Mouse (Mus musculus) intestine, embryonic 14.5 days (tissue): ENCODE measurements around the gene Ccdc30. TPM values are rescaled to one million over a fixed set of nuclear protein-coding genes. Genes with fewer than 3 reads are reported as not detected.
"Not testable (repeated sequence)": the region's sequence is repeated elsewhere in the genome, so short reads cannot be mapped to it uniquely, and the experiment has no call there.

ENCODE experiments used
- ATAC-seq: fragments of 200-750 bp; cut with Nextera tagmentation; replicated peaks from 2 replicates; pipeline ENCODE4 v1.8.0; 2017; ENCODE audit warnings: low read depth, moderate number of reproducible peaks, moderate TSS enrichment, moderate library complexity; ENCODE audit not compliant: low FRiP score, low TSS enrichment
- DNase-seq: peaks from one replicate; pipeline ENCODE4 v3.0.0-alpha.2; 2018; ENCODE audit warnings: low spot score
- H3K27ac ChIP-seq: fragments of 300-500 bp; sonication (generic); 2 replicates; pipeline ENCODE4 v1.5.1; 2014; ENCODE audit warnings: low read depth, mild to moderate bottlenecking, control low read depth
- H3K27me3 ChIP-seq: fragments of 300-500 bp; sonication (generic); replicated peaks from 2 replicates; pipeline ENCODE4 v1.6.1; 2014; ENCODE audit warnings: low read length, control low read depth; ENCODE audit not compliant: control insufficient read depth, insufficient read depth
- H3K36me3 ChIP-seq: fragments of 300-500 bp; sonication (generic); 2 replicates; pipeline ENCODE4 v1.6.1; 2014; ENCODE audit warnings: low read length, control low read depth; ENCODE audit not compliant: control insufficient read depth, insufficient read depth
- H3K4me1 ChIP-seq: fragments of 300-500 bp; sonication (generic); replicated peaks from 2 replicates; pipeline ENCODE4 v1.6.1; 2014; ENCODE audit warnings: low read length, control low read depth, mixed read lengths; ENCODE audit not compliant: control insufficient read depth, insufficient read depth
- H3K4me2 ChIP-seq: fragments of 300-500 bp; sonication (generic); 2 replicates; pipeline ENCODE4 v1.6.1; 2014; ENCODE audit warnings: low read length
- H3K4me3 ChIP-seq: fragments of 300-500 bp; sonication (generic); 2 replicates; pipeline ENCODE4 v1.5.1; 2014; ENCODE audit warnings: low read depth, low read length, control low read depth, mixed read lengths
- H3K9ac ChIP-seq: fragments of 300-500 bp; sonication (generic); 2 replicates; pipeline ENCODE4 v1.6.1; 2014; ENCODE audit warnings: mild to moderate bottlenecking, low read length
- H3K9me3 ChIP-seq: fragments of 300-500 bp; sonication (generic); 2 replicates; pipeline ENCODE4 v1.6.1; 2016; ENCODE audit warnings: low read length, control low read depth; ENCODE audit not compliant: control insufficient read depth
- WGBS: fragments of 180-500 bp; shearing (Covaris S2); extraction: QIAGEN DNeasy Blood & Tissue Kit; methylation state at CpG from one replicate; pipeline ENCODE4 v1.1.7; 2014; 5-methylcytosine and 5-hydroxymethylcytosine counted together
- polyA plus RNA-seq: library from polyadenylated mRNA; unstranded; fragments of >200 nt; fragmentation: Nextera tagmentation; extraction: Ambion mirVana; gene quantifications from 2 replicates; pipeline ENCODE4 v1.2.1, GENCODE M21; 2014

Ccdc30 gene
- polyA plus RNA-seq, 1 experiment from 2014 or later: 5.1 TPM

- Histone ChIP-seq H3K4me3 (peak overlapping the region; percentile 97), H3K9me3 (no peaks in the 10 kb centered on the region), H3K27me3 (no peaks in the 10 kb centered on the region), H3K36me3 (peaks cover 24% of the 10 kb centered on the region), H3K27ac (peak overlapping the region; percentile 74), H3K4me1 (peaks cover 18% of the 10 kb centered on the region), H3K4me2 (peak overlapping the region; percentile 91), H3K9ac (peak overlapping the region; percentile 89)
- WGBS: under 1% methylated on average over 61 of the region's 80 CpGs
- peak; percentile 41 for ATAC-seq
- peak; percentile 76 for DNase-seq
Measured at GRCm38 (mm10) chr4:119293574-119294258, 121.6 kb downstream of the Ccdc30 start.

DNA sequence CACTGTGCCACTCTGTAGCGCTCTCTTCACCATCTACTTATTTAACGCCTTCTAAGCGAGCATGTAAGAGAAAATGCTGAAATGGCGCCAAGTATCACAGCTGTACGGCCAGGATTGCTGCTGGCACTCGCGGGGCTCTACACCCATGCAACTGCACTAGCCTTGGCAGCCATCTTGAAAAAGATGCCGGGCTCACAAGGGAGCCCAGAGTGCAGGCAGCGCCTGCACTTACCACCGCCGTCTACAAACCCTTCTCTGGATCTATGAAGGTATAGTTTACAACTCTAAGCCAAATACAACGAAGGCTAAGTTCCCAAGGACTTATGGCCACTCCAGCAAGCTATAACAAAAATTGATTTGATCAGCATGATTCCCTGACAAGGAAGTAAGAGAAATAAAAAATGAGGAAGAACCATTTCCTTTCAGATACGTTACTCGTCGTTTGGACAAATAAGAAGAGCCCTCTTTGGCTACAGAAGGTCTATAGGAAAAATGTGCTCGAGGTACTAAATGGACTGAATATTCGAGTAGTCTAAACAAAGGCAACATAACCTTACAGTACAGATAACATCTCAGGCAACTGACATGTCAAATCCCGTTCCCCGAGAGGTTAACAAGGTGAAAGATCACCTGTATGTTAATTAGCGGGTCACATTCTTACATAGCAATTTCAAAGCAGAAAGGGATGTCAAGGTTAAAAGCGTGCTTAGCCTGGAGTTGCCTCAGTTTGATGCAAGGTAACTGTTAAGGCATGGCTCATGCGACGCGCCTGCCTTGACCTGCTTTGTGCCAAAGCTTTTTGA, 122.3 kb downstream of the Ccdc30 start:
- Histone ChIP-seq H3K9ac (peak overlapping the region; percentile 89), H3K36me3 (peaks cover 30% of the 10 kb centered on the region), H3K27me3 (no peaks in the 10 kb centered on the region), H3K4me1 (peaks cover 18% of the 10 kb centered on the region), H3K4me2 (peak overlapping the region; percentile 91), H3K9me3 (no peaks in the 10 kb centered on the region), H3K27ac (peak overlapping the region; percentile 74), H3K4me3 (peak overlapping the region; percentile 97)
- under 1% methylated on average over 24 of the region's 24 CpGs for WGBS
- ATAC-seq (no peak), DNase-seq (peak; percentile 68)

DNA sequence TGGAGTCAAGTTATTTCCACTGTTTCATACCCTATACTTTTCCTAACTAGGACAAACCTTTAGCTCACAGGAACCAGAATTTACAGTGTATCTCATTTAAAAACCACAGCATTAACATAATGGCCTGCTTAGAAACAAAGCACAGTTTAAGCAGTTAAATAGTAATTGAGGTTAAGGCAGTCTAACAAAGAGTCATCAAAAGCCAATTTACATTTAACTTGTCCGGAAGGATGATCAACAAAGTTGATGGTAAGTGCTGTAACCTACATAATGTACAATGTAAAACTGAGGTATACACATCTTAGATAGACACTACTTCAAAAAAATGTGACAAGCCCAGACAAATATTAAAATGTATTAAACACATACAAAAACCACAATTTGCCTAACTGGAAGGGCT, 123.4 kb downstream of the Ccdc30 start:
- no peak for ATAC-seq
- DNase-seq: no peak
- Histone ChIP-seq H3K4me1 (peaks cover 18% of the 10 kb centered on the region), H3K27me3 (no peaks in the 10 kb centered on the region), H3K4me2 (peak overlapping the region; percentile 91), H3K4me3 (peak overlapping the region; percentile 97), H3K27ac (no peak overlapping the region), H3K9me3 (no peaks in the 10 kb centered on the region), H3K9ac (no peak overlapping the region; the same call in 1 of the 2 replicates), H3K36me3 (peaks cover 36% of the 10 kb centered on the region)
- WGBS: 86% methylated on average over 1 of the region's 1 CpGs

DNA sequence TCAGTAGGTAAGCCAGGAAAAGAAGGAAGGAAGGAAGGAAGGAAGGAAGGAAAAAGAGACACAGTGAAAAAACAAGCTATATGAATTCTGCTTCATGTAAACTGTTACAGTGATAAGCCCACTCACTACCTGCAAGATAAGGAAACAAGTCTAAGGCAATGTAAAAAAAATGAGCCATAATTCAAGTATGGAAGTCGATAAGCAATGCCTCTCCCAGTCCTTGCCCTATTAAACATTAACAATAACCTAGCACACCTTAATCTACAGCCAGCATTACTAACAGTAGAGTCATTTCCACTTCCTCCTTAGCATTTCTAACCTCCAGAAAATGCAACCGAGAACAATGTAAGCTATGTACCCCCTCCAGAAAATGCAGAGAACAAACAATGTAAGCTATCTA, 130.0 kb downstream of the Ccdc30 start:
- Histone ChIP-seq H3K4me2 (peak overlapping the region; percentile 13), H3K4me3 (no peak overlapping the region), H3K27me3 (no peaks in the 10 kb centered on the region), H3K27ac (peak overlapping the region; percentile 34), H3K36me3 (peaks cover 73% of the 10 kb centered on the region), H3K9me3 (no peaks in the 10 kb centered on the region), H3K4me1 (peaks cover 3% of the 10 kb centered on the region), H3K9ac (no peak overlapping the region)
- ATAC-seq (peak; percentile 68; the same call in 1 of the 2 replicates), DNase-seq (no peak)
- 70% methylated on average over 2 of the region's 2 CpGs for WGBS

- Histone ChIP-seq H3K4me1 (peaks cover 3% of the 10 kb centered on the region), H3K4me2 (peak overlapping the region; percentile 13; the same call in 1 of the 2 replicates), H3K9me3 (no peaks in the 10 kb centered on the region), H3K27me3 (no peaks in the 10 kb centered on the region), H3K36me3 (peaks cover 73% of the 10 kb centered on the region), H3K4me3 (no peak overlapping the region), H3K9ac (no peak overlapping the region), H3K27ac (no peak overlapping the region)
- no peak for DNase-seq
- ATAC-seq: no peak; the same call in 1 of the 2 replicates
- 73% methylated on average over 1 of the region's 1 CpGs for WGBS
Measured at GRCm38 (mm10) chr4:119284861-119285260, 130.5 kb downstream of the Ccdc30 start.

DNA sequence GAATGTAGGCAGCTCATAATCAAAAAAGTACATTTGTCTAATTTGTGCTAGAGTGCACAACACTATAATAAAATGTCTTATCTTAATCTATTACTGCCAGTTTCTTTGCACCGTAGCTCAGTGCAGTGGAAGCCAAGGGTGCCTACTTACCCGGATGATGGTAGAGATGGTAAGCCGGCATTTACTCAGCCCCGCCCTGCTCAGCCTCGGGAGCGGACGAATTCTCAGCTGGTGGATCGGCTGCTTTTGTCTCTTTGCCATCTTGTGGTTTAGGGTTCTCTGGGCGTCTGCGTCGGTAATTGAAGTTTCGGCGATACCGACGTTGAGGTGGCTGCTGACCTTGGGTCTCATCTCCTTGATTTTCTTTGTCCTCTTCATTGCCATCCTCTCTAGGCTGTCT, 136.5 kb downstream of the Ccdc30 start:
- ATAC-seq, H3K27ac ChIP-seq, H3K27me3 ChIP-seq, H3K9ac ChIP-seq, H3K9me3 ChIP-seq, H3K4me2 ChIP-seq, DNase-seq, H3K4me1 ChIP-seq, H3K4me3 ChIP-seq: not testable (repeated sequence)
- peaks cover 91% of the 10 kb centered on the region for H3K36me3 ChIP-seq
- 92% methylated on average over 15 of the region's 15 CpGs for WGBS

DNA sequence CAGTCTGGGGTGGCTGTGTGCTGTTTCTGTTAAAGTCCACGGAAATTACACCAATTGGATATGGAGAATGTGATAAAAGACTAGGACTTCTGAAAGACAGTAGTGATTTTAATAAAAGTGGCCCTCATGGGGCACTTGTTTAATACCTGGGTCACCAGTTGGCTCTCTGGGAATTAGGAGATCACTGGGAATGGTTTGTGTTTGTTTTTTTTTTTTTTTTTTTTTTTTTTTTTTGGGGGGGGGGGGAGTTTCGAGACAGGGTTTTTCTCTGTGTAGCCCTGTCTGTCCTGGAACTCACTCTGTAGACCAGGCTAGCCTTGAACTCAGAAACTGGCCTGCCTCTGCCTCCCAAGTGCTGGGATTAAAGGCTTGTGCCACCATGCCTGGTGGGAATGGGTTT, 139.6 kb downstream of the Ccdc30 start:
- H3K4me1 ChIP-seq: no peaks in the 10 kb centered on the region
- H3K36me3 ChIP-seq: peaks cover 91% of the 10 kb centered on the region
- no peak overlapping the region for H3K9ac ChIP-seq
- H3K27me3 ChIP-seq: no peaks in the 10 kb centered on the region
- DNase-seq (no peak), ATAC-seq (no peak)
- no peak overlapping the region for H3K27ac ChIP-seq
- WGBS: 72% methylated on average over 2 of the region's 2 CpGs
- H3K9me3 ChIP-seq: no peaks in the 10 kb centered on the region
- H3K4me3 ChIP-seq: no peak overlapping the region
- H3K4me2 ChIP-seq: no peak overlapping the region

GRCm38 (mm10) chr4:119275226-119275625, 140.1 kb downstream of the Ccdc30 start:
- Histone ChIP-seq H3K9me3 (no peaks in the 10 kb centered on the region), H3K4me1 (no peaks in the 10 kb centered on the region), H3K27me3 (no peaks in the 10 kb centered on the region), H3K27ac (no peak overlapping the region), H3K9ac (no peak overlapping the region), H3K4me2 (no peak overlapping the region), H3K36me3 (peaks cover 91% of the 10 kb centered on the region), H3K4me3 (no peak overlapping the region)
- DNase-seq (no peak), ATAC-seq (no peak)
- 80% methylated on average over 2 of the region's 2 CpGs for WGBS
